Comparison of ENCODE assay signal across 8 mouse cellular contexts in genomic region chr1:180196508-180196907, GRCm38 (mm10). TPM values are rescaled to one million over a fixed set of nuclear protein-coding genes. Genes with fewer than 3 reads are reported as not detected.
DNase-seq lines count a peak whose midpoint lies in the region; ATAC-seq and TF ChIP-seq lines count a peak whose summit lies in the region.

No protein-coding gene starts in this region.

- WGBS in heart, embryonic 15.5 days, result 93% methylated on average over 9 of the region's 9 CpGs
- 87% methylated on average over 9 of the region's 9 CpGs for WGBS in embryonic facial prominence, embryonic 15.5 days
- WGBS in intestine, postnatal 0 days, result 90% methylated on average over 9 of the region's 9 CpGs
- WGBS in midbrain, embryonic 14.5 days, result 92% methylated on average over 9 of the region's 9 CpGs

- peaks cover 36% of the 10 kb centered on the region for H3K4me1 ChIP-seq in heart, embryonic 15.5 days (replicated peaks)
- H3K4me1 ChIP-seq in embryonic facial prominence, embryonic 15.5 days, result peaks cover 13% of the 10 kb centered on the region; the same call in 1 of the 2 replicates
- H3K4me1 ChIP-seq in intestine, postnatal 0 days (replicated peaks; ENCODE audit: control insufficient read depth, insufficient read depth, low read length), result peaks cover 7% of the 10 kb centered on the region
- peaks cover 6% of the 10 kb centered on the region for H3K4me1 ChIP-seq in midbrain, embryonic 14.5 days (ENCODE audit: control insufficient read depth, insufficient read depth, low read length)

- H3K36me3 ChIP-seq in heart, embryonic 15.5 days, result no peaks in the 10 kb centered on the region
- no peaks in the 10 kb centered on the region for H3K36me3 ChIP-seq in embryonic facial prominence, embryonic 15.5 days
- no peaks in the 10 kb centered on the region for H3K36me3 ChIP-seq in intestine, postnatal 0 days (ENCODE audit: control insufficient read depth, insufficient read depth)
- H3K36me3 ChIP-seq in midbrain, embryonic 14.5 days (ENCODE audit: control insufficient read depth, insufficient read depth, low read length), result no peaks in the 10 kb centered on the region

- H3K4me3 ChIP-seq in heart, embryonic 15.5 days, result peak overlapping the region; percentile 64
- peak overlapping the region; percentile 77 for H3K4me3 ChIP-seq in embryonic facial prominence, embryonic 15.5 days (replicated peaks)
- 0 out of 2 replicates have a peak overlapping the region, but pooled peaks have one; percentile 68 for H3K4me3 ChIP-seq in intestine, postnatal 0 days (ENCODE audit: low read depth, low read length)
- peak overlapping the region; percentile 58 for H3K4me3 ChIP-seq in midbrain, embryonic 14.5 days (replicated peaks; ENCODE audit: low read depth, low read length)

- no peak for TF ChIP-seq CTCF in intestine, postnatal 0 days (IDR thresholded peaks at IDR 0.05; ENCODE audit: low read depth)

- no peak for DNase-seq in heart, adult 18-20 months
- DNase-seq in midbrain, embryonic 14.5 days, result no peak
- DNase-seq in layer of hippocampus, postnatal 25 days (ENCODE audit: extremely low spot score in 1 of 2, low spot score in 1 of 2), result no peak
- no peak for DNase-seq in urinary bladder, postnatal 10 days (ENCODE audit: low spot score)
- DNase-seq in cerebellum, adult 18-20 months, result no peak

- H3K27me3 ChIP-seq in heart, embryonic 15.5 days, result no peaks in the 10 kb centered on the region
- no peaks in the 10 kb centered on the region for H3K27me3 ChIP-seq in embryonic facial prominence, embryonic 15.5 days
- no peaks in the 10 kb centered on the region for H3K27me3 ChIP-seq in intestine, postnatal 0 days (replicated peaks; ENCODE audit: control insufficient read depth, insufficient read depth, low read length)
- H3K27me3 ChIP-seq in midbrain, embryonic 14.5 days (ENCODE audit: control insufficient read depth, insufficient read depth, low read length), result peaks cover 2% of the 10 kb centered on the region; the same call in 1 of the 2 replicates

- H3K4me2 ChIP-seq in heart, embryonic 15.5 days, result peak overlapping the region; percentile 82
- H3K4me2 ChIP-seq in embryonic facial prominence, embryonic 15.5 days (replicated peaks), result peak overlapping the region; percentile 92
- H3K4me2 ChIP-seq in intestine, postnatal 0 days (replicated peaks; ENCODE audit: low read depth), result peak overlapping the region; percentile 93
- H3K4me2 ChIP-seq in midbrain, embryonic 14.5 days (ENCODE audit: low read length), result peak overlapping the region; percentile 94

- ATAC-seq in heart, embryonic 15.5 days (replicated peaks; ENCODE audit: insufficient number of reproducible peaks, insufficient read depth, low FRiP score, low read depth), result no peak
- no peak for ATAC-seq in embryonic facial prominence, embryonic 15.5 days (ENCODE audit: insufficient number of reproducible peaks, low FRiP score, low TSS enrichment, low read depth)
- no peak for ATAC-seq in intestine, postnatal 0 days
- no peak for ATAC-seq in midbrain, embryonic 14.5 days (ENCODE audit: low FRiP score, low TSS enrichment)

- H3K27ac ChIP-seq in heart, embryonic 15.5 days, result peak overlapping the region; percentile 57
- no peak overlapping the region for H3K27ac ChIP-seq in embryonic facial prominence, embryonic 15.5 days (replicated peaks)
- H3K27ac ChIP-seq in intestine, postnatal 0 days (ENCODE audit: low read depth, low read length), result no peak overlapping the region
- no peak overlapping the region for H3K27ac ChIP-seq in midbrain, embryonic 14.5 days (replicated peaks; ENCODE audit: low read depth, low read length)

- no peak overlapping the region for H3K9ac ChIP-seq in heart, embryonic 15.5 days
- H3K9ac ChIP-seq in embryonic facial prominence, embryonic 15.5 days, result no peak overlapping the region
- H3K9ac ChIP-seq in intestine, postnatal 0 days (ENCODE audit: low read depth, low read length), result no peak overlapping the region
- no peak overlapping the region for H3K9ac ChIP-seq in midbrain, embryonic 14.5 days (replicated peaks; ENCODE audit: low read length)

- no peaks in the 10 kb centered on the region for H3K9me3 ChIP-seq in heart, embryonic 15.5 days (replicated peaks)
- no peaks in the 10 kb centered on the region for H3K9me3 ChIP-seq in embryonic facial prominence, embryonic 15.5 days (replicated peaks)
- H3K9me3 ChIP-seq in intestine, postnatal 0 days (ENCODE audit: control insufficient read depth), result no peaks in the 10 kb centered on the region
- H3K9me3 ChIP-seq in midbrain, embryonic 14.5 days (ENCODE audit: control insufficient read depth, low read length), result no peaks in the 10 kb centered on the region

RNA-seq across cellular contexts. Expression of gene Coq8a, which starts 2.9 kb away (rescaled TPM):
- polyA plus RNA-seq in heart, embryonic 15.5 days (2015; fragmentation: Nextera tagmentation; extraction: Ambion mirVana), result 55.3 and 66.7 TPM in 2 replicates
- 1,000 to 10,000 TPM in 1 of 2 experiments, 100 to 1,000 TPM in 1; 974 to 1,043 TPM for total RNA-seq in heart, adult 18-20 months (2021)
- 11.8 and 12.1 TPM in 2 replicates for polyA plus RNA-seq in embryonic facial prominence, embryonic 15.5 days (2015; fragmentation: Nextera tagmentation; extraction: Ambion mirVana)
- 28.6 and 29.7 TPM in 2 replicates for polyA plus RNA-seq in intestine, postnatal 0 days (2015; fragmentation: Nextera tagmentation; extraction: Ambion mirVana)
- polyA plus RNA-seq in midbrain, embryonic 14.5 days (2014; fragmentation: Nextera tagmentation; extraction: Ambion mirVana), result 2.0 and 2.1 TPM in 2 replicates
- total RNA-seq in layer of hippocampus, postnatal 25 days (2021), result 10 to 100 TPM; 63.2 to 71.5 TPM
